Mouse (Mus musculus): ENCODE measurements around the gene Adcy7.

The Adcy7 gene

GRCm38 (mm10) chr8:88369221-88369620 is 97.0 kb downstream of the Adcy7 start:
- no peak for TF ChIP-seq GATA4 (IDR thresholded peaks at IDR 0.05; ENCODE audit: insufficient replicate concordance, low read length)

- no peak for TF ChIP-seq GATA4 (IDR thresholded peaks at IDR 0.05; ENCODE audit: insufficient replicate concordance, low read length)
Observed at GRCm38 (mm10) chr8:88369805-88370204, 97.6 kb downstream of the Adcy7 start.

GRCm38 (mm10) chr8:88371522-88371921 is 99.3 kb downstream of the Adcy7 start:
- no peak for TF ChIP-seq GATA4 (IDR thresholded peaks at IDR 0.05; ENCODE audit: insufficient replicate concordance, low read length)

- no peak for TF ChIP-seq GATA4 (IDR thresholded peaks at IDR 0.05; ENCODE audit: insufficient replicate concordance, low read length)
Observed at GRCm38 (mm10) chr8:88376836-88377582, 104.8 kb downstream of the Adcy7 start.

Measured in liver, adult (tissue).